Mouse (Mus musculus): ENCODE measurements around the gene Rufy1. TPM values are rescaled to one million over a fixed set of nuclear protein-coding genes. Genes with fewer than 3 reads are reported as not detected.

The Rufy1 gene
- polyA plus RNA-seq, 1 experiment from 2014 or later = 22.5 TPM

DNA sequence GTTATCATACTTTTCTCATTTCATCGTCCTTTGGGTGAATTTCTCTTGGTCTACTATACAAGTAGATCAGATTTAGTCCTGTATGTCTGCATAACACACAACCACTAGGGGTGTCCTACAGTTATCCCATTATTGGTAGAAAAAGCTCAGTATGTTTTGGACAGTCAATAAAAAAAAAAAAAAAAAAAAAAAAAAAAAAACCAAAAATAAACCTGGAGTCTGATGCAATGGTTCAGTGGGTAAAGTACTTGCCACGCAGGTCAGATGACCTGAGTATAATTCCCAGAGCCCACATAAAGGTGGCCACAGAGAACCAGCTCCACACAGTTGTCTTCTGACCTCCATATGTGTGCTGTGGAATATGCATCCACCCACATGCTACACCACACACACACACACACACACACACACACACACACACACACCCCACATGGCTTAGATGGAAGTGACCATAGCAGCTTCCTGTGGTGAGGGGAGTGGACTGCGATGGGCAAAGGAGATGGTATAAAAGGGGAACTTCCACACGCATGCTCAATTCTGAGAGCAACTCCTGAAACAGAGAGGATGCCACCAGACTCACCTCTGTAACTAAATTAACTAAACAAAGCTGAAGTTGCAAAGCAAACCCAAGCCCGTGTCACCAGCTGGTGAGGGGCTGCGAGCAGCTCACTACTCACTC is 15.2 kb downstream of the Rufy1 start:
- no peak overlapping the region for H3K27ac ChIP-seq
- H3K9me3 ChIP-seq (replicated peaks) = no peaks in the 10 kb centered on the region
- peaks cover 73% of the 10 kb centered on the region for H3K36me3 ChIP-seq
- no peaks in the 10 kb centered on the region for H3K4me1 ChIP-seq
- no peaks in the 10 kb centered on the region for H3K27me3 ChIP-seq (ENCODE audit: low read depth, poor library complexity, severe bottlenecking)
- H3K4me3 ChIP-seq = no peak overlapping the region
- no peak for DNase-seq (ENCODE audit: low spot score)
- 94% methylated on average over 6 of the region's 6 CpGs for WGBS

DNA sequence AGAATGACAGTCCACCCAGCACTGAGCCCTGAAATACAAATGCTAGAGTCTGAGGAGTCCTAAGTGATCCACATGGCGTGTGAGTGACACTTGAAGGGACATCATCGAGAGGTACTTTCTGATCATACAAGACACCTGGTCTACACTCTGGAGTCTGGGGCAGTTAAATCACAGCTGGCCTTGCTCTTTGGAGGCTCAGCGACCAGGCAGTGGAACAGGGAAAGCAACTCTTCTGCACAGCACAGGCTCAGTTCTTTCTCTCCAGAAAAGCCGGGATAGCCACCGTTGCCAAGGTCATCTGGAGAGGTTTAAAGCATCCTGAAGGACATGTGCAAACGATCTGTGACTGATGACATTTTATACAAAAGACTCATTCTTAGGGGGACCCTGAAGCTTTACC is 23.7 kb downstream of the Rufy1 start:
- Histone ChIP-seq H3K27ac (no peak overlapping the region), H3K36me3 (peaks cover 72% of the 10 kb centered on the region), H3K4me1 (no peaks in the 10 kb centered on the region), H3K27me3 (ENCODE audit: low read depth, poor library complexity, severe bottlenecking) (no peaks in the 10 kb centered on the region), H3K4me3 (no peak overlapping the region), H3K9me3 (replicated peaks) (no peaks in the 10 kb centered on the region)
- 82% methylated on average over 6 of the region's 6 CpGs for WGBS
- no peak for DNase-seq (ENCODE audit: low spot score)

DNA sequence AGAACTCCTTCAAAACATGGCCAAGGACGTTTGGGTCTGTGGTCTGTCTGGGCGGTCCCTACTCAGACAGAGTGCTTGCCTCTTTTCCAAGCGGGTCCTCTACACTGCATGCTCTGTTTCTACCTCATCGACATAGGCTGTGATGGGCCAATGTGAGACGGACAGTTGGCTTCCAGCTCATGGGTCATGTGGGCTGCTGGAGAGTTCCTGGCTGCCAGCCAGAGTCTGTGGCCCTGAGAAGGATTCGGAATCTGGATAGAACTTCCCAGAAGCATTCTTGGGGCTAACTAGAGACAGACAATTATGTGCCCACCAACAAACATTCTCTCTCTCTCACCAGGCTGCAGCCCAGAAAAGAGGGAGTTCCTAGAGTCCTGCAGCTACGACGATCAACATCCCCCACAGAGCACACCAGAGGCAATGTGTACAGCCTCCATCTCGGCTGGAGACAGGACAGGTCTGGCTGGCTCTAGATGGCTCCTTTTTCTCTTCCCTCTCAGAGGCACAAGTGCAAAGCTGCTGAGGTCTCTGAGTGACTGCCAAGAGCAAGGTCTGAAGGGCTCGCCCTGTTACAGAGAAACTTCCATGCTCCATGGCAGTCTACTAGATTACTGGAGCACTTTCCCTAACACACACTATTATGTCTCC is 27.4 kb downstream of the Rufy1 start:
- H3K27ac ChIP-seq = no peak overlapping the region
- peaks cover 81% of the 10 kb centered on the region for H3K36me3 ChIP-seq
- no peaks in the 10 kb centered on the region for H3K27me3 ChIP-seq (ENCODE audit: low read depth, poor library complexity, severe bottlenecking)
- H3K9me3 ChIP-seq (replicated peaks) = no peaks in the 10 kb centered on the region
- H3K4me3 ChIP-seq = no peak overlapping the region
- WGBS = 87% methylated on average over 10 of the region's 10 CpGs
- DNase-seq (ENCODE audit: low spot score) = no peak
- H3K4me1 ChIP-seq = no peaks in the 10 kb centered on the region

DNA sequence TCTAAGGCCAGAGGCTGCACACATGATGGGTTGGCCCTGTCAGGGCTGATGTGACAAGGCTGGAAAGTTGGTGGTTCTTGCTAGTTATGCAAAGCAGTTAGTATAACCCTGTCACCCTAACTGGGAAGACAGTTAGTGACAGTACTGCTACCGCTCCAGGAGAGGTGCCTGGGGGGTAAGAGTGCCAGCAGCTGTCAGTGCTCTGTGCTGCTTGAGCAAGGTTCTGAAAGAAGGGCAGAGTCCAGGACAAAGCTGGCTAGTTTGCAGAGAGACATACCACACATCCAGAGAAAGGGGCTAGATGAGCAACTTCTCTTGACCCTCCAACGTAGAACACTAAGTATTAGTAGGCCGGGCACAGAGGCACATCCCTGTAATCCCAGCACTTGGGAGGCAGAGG is 28.4 kb downstream of the Rufy1 start:
- DNase-seq (ENCODE audit: low spot score) = no peak
- Histone ChIP-seq H3K27me3 (ENCODE audit: low read depth, poor library complexity, severe bottlenecking) (no peaks in the 10 kb centered on the region), H3K4me3 (no peak overlapping the region), H3K9me3 (replicated peaks) (no peaks in the 10 kb centered on the region), H3K36me3 (peaks cover 87% of the 10 kb centered on the region), H3K4me1 (no peaks in the 10 kb centered on the region), H3K27ac (no peak overlapping the region)
- WGBS = 96% methylated on average over 3 of the region's 3 CpGs

DNA sequence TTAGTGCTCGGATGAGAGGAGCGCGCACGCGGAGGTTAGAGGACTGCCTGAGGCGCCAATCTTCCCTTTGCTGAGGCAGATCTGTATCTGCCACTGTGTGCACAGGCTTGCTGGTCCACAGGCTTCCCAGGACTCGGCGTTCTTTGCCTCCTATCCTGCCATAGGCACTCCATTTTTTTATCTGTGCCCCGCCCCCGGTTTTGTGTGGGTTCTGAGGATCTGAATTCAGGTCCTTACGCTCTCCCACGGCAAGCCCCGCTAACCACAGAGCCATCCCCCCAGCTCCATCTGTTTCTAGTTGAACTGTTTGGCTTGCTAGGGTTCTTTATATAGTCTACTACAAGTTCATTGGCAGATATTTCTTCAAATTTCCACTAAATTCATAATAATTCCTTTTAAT is 32.1 kb downstream of the Rufy1 start:
- Histone ChIP-seq H3K27ac (no peak overlapping the region), H3K4me3 (no peak overlapping the region), H3K27me3 (ENCODE audit: low read depth, poor library complexity, severe bottlenecking) (no peaks in the 10 kb centered on the region), H3K36me3 (peaks cover 90% of the 10 kb centered on the region), H3K4me1 (no peaks in the 10 kb centered on the region), H3K9me3 (replicated peaks) (no peaks in the 10 kb centered on the region)
- WGBS = 91% methylated on average over 13 of the region's 13 CpGs
- no peak for DNase-seq (ENCODE audit: low spot score)

DNA sequence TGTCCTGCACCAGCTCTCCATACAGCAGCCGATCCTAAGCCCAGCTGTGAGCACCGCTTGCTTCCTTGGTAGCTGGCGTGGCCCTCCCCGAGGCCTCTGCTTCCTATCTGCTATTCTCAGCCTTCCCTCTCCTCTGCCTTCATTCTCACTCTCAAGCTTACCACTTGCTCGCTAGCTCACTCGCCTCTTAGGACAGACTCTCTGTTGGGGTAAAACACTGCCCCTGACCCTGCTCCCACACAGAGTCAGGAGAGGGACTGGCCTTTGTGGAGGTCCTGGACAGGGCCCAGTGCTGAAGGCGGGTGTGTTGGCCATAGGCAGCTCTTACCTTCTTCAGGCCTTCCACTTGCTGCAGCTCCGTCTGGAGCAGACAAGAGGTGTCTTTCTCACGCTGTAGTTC is 33.6 kb downstream of the Rufy1 start:
- WGBS = 92% methylated on average over 9 of the region's 9 CpGs
- DNase-seq (ENCODE audit: low spot score) = no peak
- no peaks in the 10 kb centered on the region for H3K4me1 ChIP-seq
- peaks cover 86% of the 10 kb centered on the region for H3K36me3 ChIP-seq
- no peak overlapping the region for H3K27ac ChIP-seq
- no peaks in the 10 kb centered on the region for H3K9me3 ChIP-seq (replicated peaks)
- H3K27me3 ChIP-seq (ENCODE audit: low read depth, poor library complexity, severe bottlenecking) = no peaks in the 10 kb centered on the region
- H3K4me3 ChIP-seq = no peak overlapping the region

DNA sequence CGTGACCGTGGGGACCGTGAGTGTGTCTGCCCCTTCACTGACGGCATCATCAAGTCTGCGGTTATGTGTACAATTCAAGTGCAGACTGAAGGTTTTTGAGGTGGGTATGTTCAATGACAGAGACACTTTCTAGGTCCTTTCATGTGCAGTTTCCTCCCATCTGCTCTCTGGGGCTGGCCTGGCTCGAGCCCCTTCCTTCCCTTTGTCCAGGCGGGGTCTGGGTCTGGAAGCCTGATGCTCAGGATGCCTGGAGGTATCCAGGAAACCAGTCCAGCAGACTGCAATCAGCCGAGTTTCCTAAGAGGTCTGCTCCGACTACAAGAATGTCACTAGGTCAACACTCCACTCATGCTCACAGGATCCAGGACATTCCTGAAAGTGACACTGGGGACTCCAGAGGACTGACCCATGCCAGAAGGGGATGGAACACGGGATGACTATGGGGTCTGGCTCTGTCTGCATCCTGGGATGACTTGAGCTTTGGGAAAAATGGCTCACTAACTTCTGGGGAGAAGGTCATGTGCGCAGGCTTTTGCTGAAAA is 34.1 kb downstream of the Rufy1 start:
- no peaks in the 10 kb centered on the region for H3K9me3 ChIP-seq (replicated peaks)
- H3K4me3 ChIP-seq = no peak overlapping the region
- H3K27ac ChIP-seq = no peak overlapping the region
- no peak for DNase-seq (ENCODE audit: low spot score)
- H3K4me1 ChIP-seq = no peaks in the 10 kb centered on the region
- 92% methylated on average over 11 of the region's 11 CpGs for whole genome bisulfite sequencing
- no peaks in the 10 kb centered on the region for H3K27me3 ChIP-seq (ENCODE audit: low read depth, poor library complexity, severe bottlenecking)
- H3K36me3 ChIP-seq = peaks cover 86% of the 10 kb centered on the region

DNA sequence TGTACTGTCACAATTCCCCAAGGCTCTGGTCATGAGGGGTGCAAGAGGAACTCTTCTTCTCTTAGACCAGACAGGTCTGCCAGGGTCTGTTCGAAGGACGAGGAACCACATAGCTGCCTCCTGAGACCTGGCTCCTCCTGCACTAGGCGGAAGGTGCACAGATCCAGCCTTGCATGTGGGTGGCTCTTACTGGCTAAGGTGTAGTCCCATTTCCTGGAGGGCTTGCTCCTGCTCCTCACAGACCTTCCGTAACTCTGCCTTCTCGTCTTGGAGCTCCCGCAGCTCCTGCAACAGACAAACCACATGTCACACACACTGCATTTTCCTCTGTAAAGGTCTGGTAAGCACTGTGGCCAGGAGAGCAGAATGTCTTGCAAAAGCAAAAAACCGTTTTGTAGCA is 36.2 kb downstream of the Rufy1 start:
- H3K4me1 ChIP-seq = no peaks in the 10 kb centered on the region
- no peak overlapping the region for H3K27ac ChIP-seq
- WGBS = 89% methylated on average over 7 of the region's 7 CpGs
- H3K9me3 ChIP-seq (replicated peaks) = no peaks in the 10 kb centered on the region
- no peaks in the 10 kb centered on the region for H3K27me3 ChIP-seq (ENCODE audit: low read depth, poor library complexity, severe bottlenecking)
- DNase-seq (ENCODE audit: low spot score) = no peak
- peaks cover 85% of the 10 kb centered on the region for H3K36me3 ChIP-seq
- no peak overlapping the region for H3K4me3 ChIP-seq

DNA sequence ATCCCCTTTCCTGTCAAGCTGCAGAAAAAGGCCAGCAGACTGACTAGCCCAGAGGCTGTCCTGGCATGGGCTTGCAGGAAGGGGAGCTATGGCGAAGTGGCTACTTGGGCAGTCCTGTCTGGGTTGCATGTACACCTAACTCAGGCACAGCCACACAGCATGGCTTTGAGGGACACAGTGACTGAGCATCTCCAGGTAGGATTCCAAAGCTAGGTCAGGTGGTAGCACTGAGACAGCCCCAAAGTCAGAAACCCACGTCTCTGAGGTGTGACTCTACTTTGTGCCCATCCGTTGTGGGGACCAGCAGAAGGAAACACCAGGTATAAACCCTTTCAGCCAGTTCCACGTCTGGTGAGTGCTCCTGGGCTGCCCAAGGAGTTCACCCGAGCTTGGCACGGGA is 37.6 kb downstream of the Rufy1 start:
- Histone ChIP-seq H3K4me1 (0 out of 2 replicates have a peak, but pooled peaks cover 2% of the 10 kb centered on the region), H3K4me3 (no peak overlapping the region), H3K27me3 (ENCODE audit: low read depth, poor library complexity, severe bottlenecking) (no peaks in the 10 kb centered on the region), H3K36me3 (peaks cover 84% of the 10 kb centered on the region), H3K27ac (no peak overlapping the region), H3K9me3 (replicated peaks) (no peaks in the 10 kb centered on the region)
- no peak for DNase-seq (ENCODE audit: low spot score)
- WGBS = 86% methylated on average over 6 of the region's 6 CpGs

DNA sequence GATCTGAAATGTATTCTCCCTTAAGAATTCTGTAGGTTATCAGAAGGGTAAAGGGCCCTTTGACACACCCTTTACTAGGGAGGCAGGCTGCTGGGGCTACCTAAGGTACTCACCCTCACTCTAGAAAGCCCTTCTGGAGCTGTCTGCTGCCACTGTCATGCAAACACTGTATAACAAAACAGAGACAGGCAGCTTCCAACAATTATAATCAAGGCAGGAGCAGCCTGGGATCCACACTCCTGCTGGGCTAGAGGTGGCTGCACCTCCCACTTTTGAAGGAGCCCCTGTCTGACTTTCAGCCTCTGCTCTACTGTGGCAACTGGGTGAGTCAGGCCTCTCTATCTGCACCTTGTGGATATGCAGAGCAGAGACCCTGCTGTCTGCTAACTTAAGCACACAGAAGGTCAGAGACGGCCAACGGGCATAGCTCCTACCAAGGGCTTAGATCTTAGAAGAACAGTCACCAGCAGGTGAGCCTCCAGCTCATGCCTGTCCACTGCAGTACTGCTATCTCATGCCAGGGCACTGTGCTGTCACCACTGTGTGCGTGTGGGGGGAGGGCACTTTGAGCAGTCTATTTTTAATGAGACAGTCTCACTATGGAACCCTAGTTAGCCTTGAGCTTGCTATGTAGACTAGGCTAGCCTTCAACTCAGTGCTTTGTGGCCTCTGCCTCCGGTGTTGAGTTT is 39.5 kb downstream of the Rufy1 start:
- Histone ChIP-seq H3K27ac (no peak overlapping the region), H3K4me3 (no peak overlapping the region), H3K27me3 (ENCODE audit: low read depth, poor library complexity, severe bottlenecking) (no peaks in the 10 kb centered on the region), H3K9me3 (replicated peaks) (no peaks in the 10 kb centered on the region), H3K4me1 (0 out of 2 replicates have a peak, but pooled peaks cover 2% of the 10 kb centered on the region), H3K36me3 (peaks cover 84% of the 10 kb centered on the region)
- no peak for DNase-seq (ENCODE audit: low spot score)
- 88% methylated on average over 4 of the region's 4 CpGs for WGBS

DNA sequence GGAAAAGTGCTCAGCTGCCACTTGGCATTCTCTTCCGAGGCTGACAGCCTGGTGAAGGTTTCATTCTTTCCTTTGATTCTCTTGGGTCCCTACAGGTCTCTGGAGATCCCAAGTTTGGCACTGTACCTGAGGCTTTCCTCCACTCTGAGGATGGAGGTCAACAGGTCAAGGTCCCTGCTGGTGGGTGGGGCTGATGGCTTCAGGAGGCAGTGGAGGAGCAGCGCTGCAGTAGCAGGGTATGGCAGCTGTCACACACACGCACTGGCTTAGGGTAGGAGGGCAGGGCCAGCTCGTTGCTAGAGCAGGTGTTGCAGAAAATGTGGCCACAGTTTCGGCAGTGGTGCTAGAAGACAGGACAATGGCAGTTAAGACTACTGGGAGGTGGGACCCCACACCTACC is 41.3 kb downstream of the Rufy1 start:
- DNase-seq (ENCODE audit: low spot score) = no peak
- Histone ChIP-seq H3K36me3 (peaks cover 92% of the 10 kb centered on the region), H3K9me3 (replicated peaks) (no peaks in the 10 kb centered on the region), H3K4me1 (0 out of 2 replicates have a peak, but pooled peaks cover 2% of the 10 kb centered on the region), H3K27ac (no peak overlapping the region), H3K4me3 (no peak overlapping the region), H3K27me3 (ENCODE audit: low read depth, poor library complexity, severe bottlenecking) (no peaks in the 10 kb centered on the region)
- 80% methylated on average over 5 of the region's 5 CpGs for WGBS

DNA sequence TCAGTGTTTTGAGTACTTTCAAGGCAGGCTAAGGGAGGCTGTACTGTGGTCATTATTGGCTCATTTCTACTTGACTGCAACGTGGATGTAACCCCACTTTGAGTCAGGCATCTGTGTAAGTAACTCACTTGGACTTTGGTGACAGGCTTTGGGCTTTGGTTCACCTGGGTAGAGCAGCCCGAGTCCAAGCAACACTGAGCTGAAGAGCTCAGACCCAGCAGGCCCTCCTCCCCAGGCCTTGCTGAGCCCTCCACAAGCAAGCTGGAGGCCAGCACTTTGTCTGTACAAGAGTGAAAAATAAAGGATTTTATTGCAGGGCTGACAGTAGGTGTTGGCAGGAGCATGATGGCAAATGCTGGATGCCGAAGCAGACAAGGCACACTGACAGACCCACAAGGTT is 41.9 kb downstream of the Rufy1 start:
- Histone ChIP-seq H3K27me3 (ENCODE audit: low read depth, poor library complexity, severe bottlenecking) (no peaks in the 10 kb centered on the region), H3K4me1 (0 out of 2 replicates have a peak, but pooled peaks cover 2% of the 10 kb centered on the region), H3K9me3 (replicated peaks) (no peaks in the 10 kb centered on the region), H3K4me3 (no peak overlapping the region), H3K27ac (no peak overlapping the region), H3K36me3 (peaks cover 92% of the 10 kb centered on the region)
- 71% methylated on average over 3 of the region's 3 CpGs for WGBS
- DNase-seq (ENCODE audit: low spot score) = no peak

Data from limb, embryonic 10.5 days (tissue).